Mouse (Mus musculus) C2C12 (cell line): Measurements from ENCODE around the gene Stk16. TPM values are rescaled to one million over a fixed set of nuclear protein-coding genes. Genes with fewer than 3 reads are reported as not detected.
A peak's percentile ranks its signal among the peaks of the same experiment; 100 is the strongest.

Experiments
- H3K27me3 ChIP-seq: one replicate; pipeline ENCODE4 v1.6.1; 2011; ENCODE audit not compliant: control insufficient read depth, insufficient read depth, insufficient read length
- H3K36me3 ChIP-seq: one replicate; pipeline ENCODE4 v1.6.1; 2011; ENCODE audit not compliant: control insufficient read depth, insufficient read depth
- H3K4me3 ChIP-seq: one replicate; pipeline ENCODE4 v1.5.1; 2011; ENCODE audit warnings: mild to moderate bottlenecking, control low read depth; ENCODE audit not compliant: poor library complexity, insufficient read depth, severe bottlenecking
- H3K79me2 ChIP-seq: one replicate; pipeline ENCODE4 v1.6.1; 2011; ENCODE audit not compliant: control insufficient read depth, insufficient read depth
- H3K79me3 ChIP-seq: one replicate; pipeline ENCODE4 v1.6.1; 2011; ENCODE audit warnings: low read depth, control low read depth
- H3ac ChIP-seq: one replicate; pipeline ENCODE3; 2011; ENCODE audit warnings: low read depth; ENCODE audit not compliant: control insufficient read depth, insufficient read length
- CEBPB ChIP-seq: IDR thresholded peaks from one replicate; pipeline ENCODE4 v1.6.1; 2011; ENCODE audit warnings: low read depth, mild to moderate bottlenecking, control low read depth, moderate library complexity
- CTCF ChIP-seq: IDR thresholded peaks from one replicate; pipeline ENCODE4 v1.5.1; 2011; ENCODE audit not compliant: control insufficient read depth, insufficient read depth, insufficient read length
- FOSL1 ChIP-seq: IDR thresholded peaks from one replicate; pipeline ENCODE4 v1.8.0; 2011; ENCODE audit warnings: mild to moderate bottlenecking, low read length; ENCODE audit not compliant: poor library complexity, insufficient read depth, severe bottlenecking
- MAX ChIP-seq: IDR thresholded peaks from one replicate; pipeline ENCODE4 v1.6.1; 2011; ENCODE audit warnings: mild to moderate bottlenecking, control low read depth
- MYOD1 ChIP-seq: IDR thresholded peaks from one replicate; pipeline ENCODE4 v1.6.1; 2011; ENCODE audit warnings: low read depth; ENCODE audit not compliant: control insufficient read depth, insufficient read length
- MYOG ChIP-seq: IDR thresholded peaks from one replicate; pipeline ENCODE4 v1.6.1; 2011; ENCODE audit not compliant: control insufficient read depth, insufficient read length; ENCODE audit errors: extremely low read depth
- USF1 ChIP-seq: IDR thresholded peaks from one replicate; pipeline ENCODE4 v1.6.1; 2011; ENCODE audit warnings: low read depth, mild to moderate bottlenecking, control low read depth, moderate library complexity
- polyA plus RNA-seq: library from polyadenylated mRNA; unstranded; fragments of >200 nt; fragmentation: generic; extraction: Trizol; gene quantifications from one replicate; pipeline ENCODE4 v1.2.1, GENCODE M21; 2012; ENCODE audit warnings: missing spikeins

Stk16 gene
- polyA plus RNA-seq, 1 experiment: 110 TPM

- no peak for TF ChIP-seq MYOD1
- no peak for TF ChIP-seq MYOG
- TF ChIP-seq USF1: no peak
- TF ChIP-seq CTCF: no peak
- TF ChIP-seq CEBPB: no peak
- TF ChIP-seq MAX: no peak
- TF ChIP-seq FOSL1: no peak
- Histone ChIP-seq H3K27me3 (no peaks in the 10 kb centered on the region), H3K4me3 (no peak overlapping the region), H3K79me2 (peaks cover 8% of the 10 kb centered on the region), H3K36me3 (peaks cover 6% of the 10 kb centered on the region), H3K79me3 (peaks cover 3% of the 10 kb centered on the region), H3ac (no peak overlapping the region)
Observed at GRCm38 (mm10) chr1:75187914-75188483, 22.6 kb upstream of the Stk16 start.

GRCm38 (mm10) chr1:75190577-75190976 lies 20.1 kb upstream of the Stk16 start:
- peaks cover 3% of the 10 kb centered on the region for H3K79me3 ChIP-seq
- H3K36me3 ChIP-seq: peaks cover 6% of the 10 kb centered on the region
- TF ChIP-seq MYOG (no peak), FOSL1 (no peak), CEBPB (no peak), USF1 (no peak), MAX (no peak), CTCF (no peak), MYOD1 (no peak)
- H3K27me3 ChIP-seq: no peaks in the 10 kb centered on the region
- no peak overlapping the region for H3K4me3 ChIP-seq
- H3K79me2 ChIP-seq: peaks cover 8% of the 10 kb centered on the region
- H3ac ChIP-seq: no peak overlapping the region

- Histone ChIP-seq H3K36me3 (peaks cover 3% of the 10 kb centered on the region), H3K79me2 (peaks cover 8% of the 10 kb centered on the region), H3ac (peak overlapping the region; percentile 81), H3K4me3 (peak overlapping the region; percentile 75), H3K79me3 (peaks cover 3% of the 10 kb centered on the region), H3K27me3 (no peaks in the 10 kb centered on the region)
- TF ChIP-seq FOSL1: no peak
- TF ChIP-seq USF1: no peak
- no peak for TF ChIP-seq MYOG
- no peak for TF ChIP-seq CTCF
- TF ChIP-seq MYOD1: no peak
- TF ChIP-seq MAX: no peak
- TF ChIP-seq CEBPB: no peak
Observed at GRCm38 (mm10) chr1:75191258-75191621, 19.4 kb upstream of the Stk16 start.

GRCm38 (mm10) chr1:75191622-75192402 lies 18.8 kb upstream of the Stk16 start, which contains the start of the genes Ankzf1 and Atg9a:
TSS of gene Ankzf1 (plus strand) at chr1:75192151.
TSS of gene Atg9a (minus strand) at chr1:75192196.
- TF ChIP-seq CEBPB: no peak
- TF ChIP-seq MYOD1: no peak
- TF ChIP-seq MYOG: no peak
- no peak for TF ChIP-seq FOSL1
- TF ChIP-seq USF1: no peak
- TF ChIP-seq CTCF: no peak
- TF ChIP-seq MAX: no peak
- Histone ChIP-seq H3ac (peak within 1 kb of the TSS; percentile 81), H3K27me3 (no peaks in the 10 kb centered on the region), H3K79me2 (peaks cover 8% of the 10 kb centered on the region), H3K36me3 (no peaks in the 10 kb centered on the region), H3K4me3 (peak within 1 kb of the TSS; percentile 75), H3K79me3 (peaks cover 3% of the 10 kb centered on the region)

- Histone ChIP-seq H3K79me3 (peaks cover 3% of the 10 kb centered on the region), H3K4me3 (peak overlapping the region; percentile 75), H3K27me3 (no peaks in the 10 kb centered on the region), H3K79me2 (peaks cover 8% of the 10 kb centered on the region), H3ac (peak overlapping the region; percentile 57), H3K36me3 (peaks cover under 1% of the 10 kb centered on the region)
- TF ChIP-seq FOSL1 (no peak), CEBPB (no peak), MYOG (no peak), MAX (no peak), MYOD1 (no peak), USF1 (no peak), CTCF (no peak)
Observed at GRCm38 (mm10) chr1:75192452-75192851, 18.2 kb upstream of the Stk16 start.
